Mouse (Mus musculus): ENCODE data around the gene Thumpd1. TPM values are rescaled to one million over a fixed set of nuclear protein-coding genes. Genes with fewer than 3 reads are reported as not detected.

The Thumpd1 gene
- polyA plus RNA-seq, 1 experiment from 2014 or later: 65.3 TPM

- H3K27me3 ChIP-seq (replicated peaks; ENCODE audit: control insufficient read depth, insufficient read depth, low read length): no peaks in the 10 kb centered on the region
- 83% methylated on average over 4 of the region's 4 CpGs for WGBS
- DNase-seq (ENCODE audit: low spot score): no peak
- no peak for ATAC-seq (ENCODE audit: low read depth)
- H3K4me3 ChIP-seq (ENCODE audit: low read depth, low read length): no peak overlapping the region
- H3K9me3 ChIP-seq (ENCODE audit: control insufficient read depth, low read length): no peaks in the 10 kb centered on the region
- no peaks in the 10 kb centered on the region for H3K4me1 ChIP-seq (ENCODE audit: control insufficient read depth, insufficient read depth, low read length)
- no peaks in the 10 kb centered on the region for H3K36me3 ChIP-seq (ENCODE audit: control insufficient read depth, insufficient read depth, low read length)
- H3K27ac ChIP-seq (replicated peaks; ENCODE audit: low read depth, low read length): no peak overlapping the region
- no peak overlapping the region for H3K4me2 ChIP-seq (ENCODE audit: low read depth, low read length)
- no peak overlapping the region for H3K9ac ChIP-seq (ENCODE audit: low read depth, low read length)
Measured at GRCm38 (mm10) chr7:119692302-119692701, 28.3 kb downstream of the Thumpd1 start.

GRCm38 (mm10) chr7:119689726-119690125, 30.9 kb downstream of the Thumpd1 start, which contains the start of gene Acsm4:
Acsm4 (plus strand) TSS chr7:119690026.
- Histone ChIP-seq H3K4me3 (ENCODE audit: low read depth, low read length) (no peak within 1 kb of the TSS), H3K9me3 (ENCODE audit: control insufficient read depth, low read length) (no peaks in the 10 kb centered on the region), H3K27me3 (replicated peaks; ENCODE audit: control insufficient read depth, insufficient read depth, low read length) (no peaks in the 10 kb centered on the region), H3K36me3 (ENCODE audit: control insufficient read depth, insufficient read depth, low read length) (no peaks in the 10 kb centered on the region), H3K9ac (ENCODE audit: low read depth, low read length) (no peak within 1 kb of the TSS), H3K4me2 (ENCODE audit: low read depth, low read length) (no peak within 1 kb of the TSS), H3K27ac (replicated peaks; ENCODE audit: low read depth, low read length) (no peak within 1 kb of the TSS), H3K4me1 (ENCODE audit: control insufficient read depth, insufficient read depth, low read length) (no peaks in the 10 kb centered on the region)
- ATAC-seq (ENCODE audit: low read depth) (peak; percentile 44; the same call in 1 of the 2 replicates), DNase-seq (ENCODE audit: low spot score) (peak; percentile 9)
- WGBS: 68% methylated on average over 5 of the region's 5 CpGs

GRCm38 (mm10) chr7:119682699-119683098, 37.9 kb downstream of the Thumpd1 start:
- no peaks in the 10 kb centered on the region for H3K27me3 ChIP-seq (replicated peaks; ENCODE audit: control insufficient read depth, insufficient read depth, low read length)
- no peaks in the 10 kb centered on the region for H3K36me3 ChIP-seq (ENCODE audit: control insufficient read depth, insufficient read depth, low read length)
- WGBS: 53% methylated on average over 4 of the region's 4 CpGs
- DNase-seq (ENCODE audit: low spot score): peak; percentile 58
- H3K9me3 ChIP-seq (ENCODE audit: control insufficient read depth, low read length): no peaks in the 10 kb centered on the region
- peak; percentile 76; the same call in 1 of the 2 replicates for ATAC-seq (ENCODE audit: low read depth)
- H3K9ac ChIP-seq (ENCODE audit: low read depth, low read length): no peak overlapping the region
- H3K4me3 ChIP-seq (ENCODE audit: low read depth, low read length): no peak overlapping the region
- H3K4me2 ChIP-seq (ENCODE audit: low read depth, low read length): no peak overlapping the region
- H3K4me1 ChIP-seq (ENCODE audit: control insufficient read depth, insufficient read depth, low read length): no peaks in the 10 kb centered on the region
- no peak overlapping the region for H3K27ac ChIP-seq (replicated peaks; ENCODE audit: low read depth, low read length)

- WGBS: 46% methylated on average over 8 of the region's 8 CpGs
- DNase-seq (ENCODE audit: low spot score) (peak; percentile 63), ATAC-seq (ENCODE audit: low read depth) (peak; percentile 74; the same call in 1 of the 2 replicates)
- Histone ChIP-seq H3K4me1 (ENCODE audit: control insufficient read depth, insufficient read depth, low read length) (no peaks in the 10 kb centered on the region), H3K9ac (ENCODE audit: low read depth, low read length) (no peak overlapping the region), H3K27me3 (replicated peaks; ENCODE audit: control insufficient read depth, insufficient read depth, low read length) (no peaks in the 10 kb centered on the region), H3K27ac (replicated peaks; ENCODE audit: low read depth, low read length) (no peak overlapping the region; the same call in 1 of the 2 replicates), H3K4me2 (ENCODE audit: low read depth, low read length) (no peak overlapping the region), H3K9me3 (ENCODE audit: control insufficient read depth, low read length) (no peaks in the 10 kb centered on the region), H3K4me3 (ENCODE audit: low read depth, low read length) (no peak overlapping the region), H3K36me3 (ENCODE audit: control insufficient read depth, insufficient read depth, low read length) (no peaks in the 10 kb centered on the region)
Measured at GRCm38 (mm10) chr7:119680107-119680506, 40.5 kb downstream of the Thumpd1 start.

- peak; percentile 67 for DNase-seq (ENCODE audit: low spot score)
- no peak overlapping the region for H3K4me3 ChIP-seq (ENCODE audit: low read depth, low read length)
- no peaks in the 10 kb centered on the region for H3K4me1 ChIP-seq (ENCODE audit: control insufficient read depth, insufficient read depth, low read length)
- 15% methylated on average over 6 of the region's 6 CpGs for WGBS
- no peaks in the 10 kb centered on the region for H3K36me3 ChIP-seq (ENCODE audit: control insufficient read depth, insufficient read depth, low read length)
- no peak overlapping the region for H3K4me2 ChIP-seq (ENCODE audit: low read depth, low read length)
- no peaks in the 10 kb centered on the region for H3K27me3 ChIP-seq (replicated peaks; ENCODE audit: control insufficient read depth, insufficient read depth, low read length)
- no peaks in the 10 kb centered on the region for H3K9me3 ChIP-seq (ENCODE audit: control insufficient read depth, low read length)
- no peak overlapping the region for H3K9ac ChIP-seq (ENCODE audit: low read depth, low read length)
- ATAC-seq (ENCODE audit: low read depth): peak; percentile 57; the same call in 1 of the 2 replicates
- H3K27ac ChIP-seq (replicated peaks; ENCODE audit: low read depth, low read length): no peak overlapping the region
Measured at GRCm38 (mm10) chr7:119673465-119673864, 47.1 kb downstream of the Thumpd1 start.

GRCm38 (mm10) chr7:119670925-119671324, 49.7 kb downstream of the Thumpd1 start:
- WGBS: 45% methylated on average over 6 of the region's 6 CpGs
- Histone ChIP-seq H3K4me2 (ENCODE audit: low read depth, low read length) (no peak overlapping the region), H3K4me3 (ENCODE audit: low read depth, low read length) (no peak overlapping the region), H3K27ac (replicated peaks; ENCODE audit: low read depth, low read length) (no peak overlapping the region), H3K4me1 (ENCODE audit: control insufficient read depth, insufficient read depth, low read length) (no peaks in the 10 kb centered on the region), H3K9ac (ENCODE audit: low read depth, low read length) (no peak overlapping the region), H3K36me3 (ENCODE audit: control insufficient read depth, insufficient read depth, low read length) (no peaks in the 10 kb centered on the region), H3K27me3 (replicated peaks; ENCODE audit: control insufficient read depth, insufficient read depth, low read length) (no peaks in the 10 kb centered on the region), H3K9me3 (ENCODE audit: control insufficient read depth, low read length) (no peaks in the 10 kb centered on the region)
- DNase-seq (ENCODE audit: low spot score) (no peak), ATAC-seq (ENCODE audit: low read depth) (no peak)

- Histone ChIP-seq H3K4me2 (ENCODE audit: low read depth, low read length) (no peak overlapping the region), H3K4me1 (ENCODE audit: control insufficient read depth, insufficient read depth, low read length) (no peaks in the 10 kb centered on the region), H3K9ac (ENCODE audit: low read depth, low read length) (no peak overlapping the region), H3K4me3 (ENCODE audit: low read depth, low read length) (no peak overlapping the region), H3K27me3 (replicated peaks; ENCODE audit: control insufficient read depth, insufficient read depth, low read length) (no peaks in the 10 kb centered on the region), H3K36me3 (ENCODE audit: control insufficient read depth, insufficient read depth, low read length) (no peaks in the 10 kb centered on the region), H3K9me3 (ENCODE audit: control insufficient read depth, low read length) (no peaks in the 10 kb centered on the region), H3K27ac (replicated peaks; ENCODE audit: low read depth, low read length) (no peak overlapping the region)
- ATAC-seq (ENCODE audit: low read depth) (no peak), DNase-seq (ENCODE audit: low spot score) (no peak)
- WGBS: 68% methylated on average over 5 of the region's 5 CpGs
Measured at GRCm38 (mm10) chr7:119670395-119670794, 50.2 kb downstream of the Thumpd1 start.

- Histone ChIP-seq H3K4me2 (ENCODE audit: low read depth, low read length) (no peak overlapping the region), H3K4me1 (ENCODE audit: control insufficient read depth, insufficient read depth, low read length) (no peaks in the 10 kb centered on the region), H3K4me3 (ENCODE audit: low read depth, low read length) (no peak overlapping the region), H3K27ac (replicated peaks; ENCODE audit: low read depth, low read length) (no peak overlapping the region), H3K9me3 (ENCODE audit: control insufficient read depth, low read length) (no peaks in the 10 kb centered on the region), H3K9ac (ENCODE audit: low read depth, low read length) (no peak overlapping the region), H3K36me3 (ENCODE audit: control insufficient read depth, insufficient read depth, low read length) (no peaks in the 10 kb centered on the region), H3K27me3 (replicated peaks; ENCODE audit: control insufficient read depth, insufficient read depth, low read length) (no peaks in the 10 kb centered on the region)
- 76% methylated on average over 3 of the region's 3 CpGs for WGBS
- DNase-seq (ENCODE audit: low spot score) (no peak), ATAC-seq (ENCODE audit: low read depth) (no peak)
Measured at GRCm38 (mm10) chr7:119667893-119668292, 52.7 kb downstream of the Thumpd1 start.
